Mouse (Mus musculus) adrenal gland, postnatal 36 days (tissue): ENCODE measurements around the gene Trpm6. TPM values are rescaled to one million over a fixed set of nuclear protein-coding genes. Genes with fewer than 3 reads are reported as not detected.

Source experiments
- DNase-seq, 2 experiments: peaks; one replicate each; pipeline ENCODE4 v3.0.0; 2021; ENCODE audit warnings: mixed read lengths in 1 of 2
- total RNA-seq, 2 experiments: library from RNA; stranded (reverse); gene quantifications; 2 replicates each; pipeline ENCODE4 v1.2.3; 2021

The Trpm6 gene
- total RNA-seq, 2 experiments from 2014 or later, result 0.13 TPM; not detected in 1

DNA sequence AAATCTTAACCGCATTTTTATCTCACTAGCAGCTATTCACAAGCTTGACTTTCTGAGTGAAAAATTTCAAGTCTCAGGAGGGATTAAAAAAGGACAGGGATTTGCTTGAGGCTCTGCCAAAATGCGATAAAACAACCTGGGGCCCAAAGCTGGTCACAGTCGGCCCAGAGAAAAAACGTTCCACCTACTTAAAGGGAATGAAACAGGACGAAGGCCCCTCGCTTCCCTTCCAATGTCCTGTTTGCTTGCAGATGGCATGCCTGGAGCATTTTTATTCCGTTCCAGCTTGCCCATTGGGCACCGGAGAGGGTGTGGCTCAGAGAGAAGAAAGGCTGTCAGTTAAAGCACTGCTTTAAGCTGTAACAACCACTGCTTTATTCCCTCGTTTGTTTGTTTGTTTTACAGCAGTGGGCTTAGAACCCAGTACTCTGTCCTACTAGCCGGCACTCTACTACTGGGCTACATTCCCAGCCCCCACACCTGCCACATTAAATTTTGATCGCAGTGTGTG lies 139.4 kb downstream of the Trpm6 start:
- peak in 1 of 2 experiments; percentile 5 for DNase-seq

GRCm38 (mm10) chr19:18889632-18890031 lies 139.8 kb downstream of the Trpm6 start:
- no peak for DNase-seq

- peak; percentile 18 to 48 for DNase-seq
These were observed 140.4 kb downstream of the Trpm6 start for GRCm38 (mm10) chr19:18890216-18890615.

DNA sequence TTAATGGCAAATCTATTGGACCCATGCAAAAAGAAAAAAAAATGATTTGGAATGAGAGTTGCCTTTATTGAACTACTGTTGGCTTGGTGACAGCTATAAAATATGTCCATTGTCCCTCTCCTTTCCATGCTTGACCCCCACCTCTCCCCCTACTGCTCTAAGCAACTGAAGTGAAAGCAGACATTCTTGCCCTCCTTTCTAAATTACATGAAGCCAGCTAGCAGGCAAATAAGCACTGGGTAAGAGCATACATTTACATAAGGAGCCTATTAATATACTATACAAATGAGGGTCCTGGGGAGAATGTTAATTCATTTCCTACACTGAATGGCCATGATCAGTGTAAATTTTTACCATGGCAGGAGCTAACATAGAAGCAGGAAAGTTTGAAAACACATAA lies 148.5 kb downstream of the Trpm6 start:
- no peak for DNase-seq

DNA sequence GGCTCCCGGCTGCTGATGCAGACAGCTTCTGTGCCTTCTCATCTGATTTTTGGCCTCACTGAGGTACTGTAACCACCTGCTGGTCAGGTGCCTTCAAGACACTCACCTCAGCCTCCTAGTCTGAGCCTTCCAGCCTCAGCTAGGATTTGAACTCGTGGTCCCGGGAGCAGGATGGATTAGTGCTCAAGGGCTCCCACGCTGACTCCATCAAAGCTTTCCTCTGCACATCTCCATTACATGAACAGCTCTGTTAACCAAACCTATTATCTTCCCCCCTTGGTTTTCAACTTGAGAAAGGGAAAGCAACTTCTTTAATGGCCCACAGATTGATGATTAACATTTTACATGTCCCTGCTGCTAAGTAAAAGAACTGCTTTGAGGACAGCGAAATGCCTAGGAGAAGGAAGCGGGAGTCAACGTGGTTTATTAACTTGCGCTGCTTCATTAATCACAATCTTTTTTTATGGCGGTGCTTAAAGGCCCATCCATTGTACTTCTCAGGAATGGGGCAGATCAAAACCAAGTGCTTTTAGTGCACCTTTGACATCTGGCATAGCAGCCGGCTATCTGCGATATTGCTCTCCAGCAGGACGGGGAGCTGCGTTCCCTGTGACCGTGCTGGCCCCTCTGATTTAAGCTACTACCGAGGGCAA lies 152.4 kb downstream of the Trpm6 start:
- DNase-seq, result no peak

GRCm38 (mm10) chr19:18902694-18903067 lies 152.9 kb downstream of the Trpm6 start:
- DNase-seq, result no peak

GRCm38 (mm10) chr19:18905511-18905910 lies 155.7 kb downstream of the Trpm6 start:
- DNase-seq, result no peak

DNA sequence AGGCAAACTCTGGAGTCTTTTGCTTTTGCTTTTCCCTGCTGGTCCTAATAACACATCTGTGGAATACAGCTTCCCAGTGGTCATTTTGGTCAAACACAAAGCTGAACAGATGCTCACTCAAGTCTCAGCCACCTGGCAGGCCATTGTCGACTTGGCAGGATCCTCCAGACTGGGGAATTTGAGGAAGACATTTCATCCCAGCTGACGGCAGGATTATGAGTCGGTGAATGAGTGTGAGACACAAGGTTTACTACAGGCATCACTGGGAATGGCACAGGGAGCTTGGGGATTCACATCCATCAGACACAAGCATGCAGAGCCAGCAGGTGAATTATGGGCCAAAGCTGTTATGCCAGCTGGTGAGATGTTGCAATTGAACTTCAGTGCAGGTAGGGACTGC lies 159.9 kb downstream of the Trpm6 start:
- DNase-seq, result no peak

DNA sequence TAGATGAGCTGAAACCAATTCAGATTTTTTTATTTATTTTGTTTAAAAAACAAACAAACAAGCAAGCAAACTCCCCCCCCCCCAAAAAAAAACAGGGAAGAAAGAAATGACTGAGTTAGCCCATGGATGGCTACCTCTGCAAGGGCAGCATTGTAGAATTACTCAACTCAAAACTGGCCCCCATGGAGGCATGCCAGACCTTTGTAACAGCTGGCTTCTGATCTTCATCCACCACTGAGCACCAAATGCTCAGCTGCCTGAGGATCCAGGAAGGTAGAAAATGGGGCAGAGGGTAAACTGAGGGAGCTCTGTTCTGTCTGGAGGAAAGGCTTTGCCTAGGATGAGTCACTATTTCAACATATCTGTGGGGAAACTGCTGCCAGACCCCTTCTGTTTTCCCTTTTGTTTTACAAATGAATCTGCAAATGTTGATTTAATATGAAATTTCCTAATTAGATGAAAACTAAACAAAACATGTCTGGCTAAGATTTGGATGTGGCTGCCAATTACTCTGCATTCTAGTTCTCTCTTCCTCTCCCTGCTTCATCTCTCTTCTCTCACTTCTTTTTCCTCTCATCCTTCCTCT lies 162.1 kb downstream of the Trpm6 start:
- peak; percentile 4 to 30 for DNase-seq

- DNase-seq, result no peak
These were observed 191.6 kb downstream of the Trpm6 start for GRCm38 (mm10) chr19:18941391-18941790.

Other genes starting within 250 kb of the Trpm6 start
- 100 to 1,000 TPM; 127 to 163 TPM for gene Ostf1, start 118.2 kb upstream of the Trpm6 start, total RNA-seq
- 10 to 100 TPM in 1 of 2 experiments, 1 to 10 TPM in 1; 9.0 to 17.7 TPM for gene Nmrk1, start 118.0 kb upstream of the Trpm6 start, total RNA-seq
- gene Carnmt1, start 79.2 kb upstream of the Trpm6 start, total RNA-seq, result 10 to 100 TPM; 26.9 to 27.9 TPM
- gene D030056L22Rik, start 36.8 kb upstream of the Trpm6 start, total RNA-seq, result 10 to 100 TPM; 15.0 to 15.8 TPM